Mouse (Mus musculus) midbrain, embryonic 10.5 days (tissue): Measurements from ENCODE around the gene Mmp25. TPM values are rescaled to one million over a fixed set of nuclear protein-coding genes. Genes with fewer than 3 reads are reported as not detected.

Source experiments
- DNase-seq: peaks from one replicate; pipeline ENCODE4 v3.0.0-alpha.2; 2017; ENCODE audit warnings: low spot score
- H3K27ac ChIP-seq: fragments of 300-500 bp; sonication (generic); replicated peaks from 2 replicates; pipeline ENCODE4 v1.5.1; 2016; ENCODE audit warnings: mild to moderate bottlenecking
- H3K27me3 ChIP-seq: fragments of 300-500 bp; sonication (generic); 2 replicates; pipeline ENCODE4 v1.6.1; 2016; ENCODE audit warnings: low read depth, mild to moderate bottlenecking; ENCODE audit not compliant: poor library complexity, severe bottlenecking
- H3K36me3 ChIP-seq: fragments of 300-500 bp; sonication (generic); 2 replicates; pipeline ENCODE4 v1.6.1; 2016; ENCODE audit warnings: mild to moderate bottlenecking, moderate library complexity
- H3K4me1 ChIP-seq: fragments of 300-500 bp; sonication (generic); 2 replicates; pipeline ENCODE4 v1.6.1; 2016
- H3K4me3 ChIP-seq: fragments of 300-500 bp; sonication (generic); 2 replicates; pipeline ENCODE4 v1.5.1; 2016; ENCODE audit warnings: mild to moderate bottlenecking, moderate library complexity
- H3K9me3 ChIP-seq: fragments of 300-500 bp; sonication (generic); replicated peaks from 2 replicates; pipeline ENCODE4 v1.6.1; 2016; ENCODE audit warnings: mild to moderate bottlenecking
- WGBS: fragments of 180-500 bp; shearing (Covaris S2); methylation state at CpG from one replicate; pipeline ENCODE4 v1.1.7; 2016; 5-methylcytosine and 5-hydroxymethylcytosine counted together
- polyA plus RNA-seq: library from polyadenylated mRNA; unstranded; fragments of >200 nt; fragmentation: Nextera tagmentation; extraction: Ambion mirVana; gene quantifications from 2 replicates; pipeline ENCODE4 v1.2.1, GENCODE M21; 2016

Mmp25 gene
- polyA plus RNA-seq, 1 experiment from 2014 or later: 0.89 TPM

DNA sequence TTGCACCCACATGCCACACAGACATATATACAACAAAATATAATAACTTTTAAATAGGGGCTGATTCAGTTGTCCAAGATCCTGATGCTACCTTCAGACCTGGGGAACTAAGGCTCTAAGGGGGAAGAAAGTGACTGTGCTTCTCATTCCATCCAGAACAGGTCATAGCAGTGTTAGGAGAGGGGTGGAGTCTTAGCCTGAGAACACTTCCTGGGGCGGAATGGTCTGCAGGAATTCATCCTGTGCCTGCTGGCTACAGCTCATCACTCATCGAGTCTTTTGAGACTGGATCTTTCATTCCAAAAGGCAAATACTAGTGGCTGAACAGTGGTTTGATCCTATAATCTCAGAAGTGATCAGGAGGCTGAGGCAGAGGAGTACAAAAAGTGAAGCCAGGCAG lies 57.8 kb downstream of the Mmp25 start:
- WGBS: 73% methylated on average over 2 of the region's 2 CpGs
- DNase-seq: no peak

DNA sequence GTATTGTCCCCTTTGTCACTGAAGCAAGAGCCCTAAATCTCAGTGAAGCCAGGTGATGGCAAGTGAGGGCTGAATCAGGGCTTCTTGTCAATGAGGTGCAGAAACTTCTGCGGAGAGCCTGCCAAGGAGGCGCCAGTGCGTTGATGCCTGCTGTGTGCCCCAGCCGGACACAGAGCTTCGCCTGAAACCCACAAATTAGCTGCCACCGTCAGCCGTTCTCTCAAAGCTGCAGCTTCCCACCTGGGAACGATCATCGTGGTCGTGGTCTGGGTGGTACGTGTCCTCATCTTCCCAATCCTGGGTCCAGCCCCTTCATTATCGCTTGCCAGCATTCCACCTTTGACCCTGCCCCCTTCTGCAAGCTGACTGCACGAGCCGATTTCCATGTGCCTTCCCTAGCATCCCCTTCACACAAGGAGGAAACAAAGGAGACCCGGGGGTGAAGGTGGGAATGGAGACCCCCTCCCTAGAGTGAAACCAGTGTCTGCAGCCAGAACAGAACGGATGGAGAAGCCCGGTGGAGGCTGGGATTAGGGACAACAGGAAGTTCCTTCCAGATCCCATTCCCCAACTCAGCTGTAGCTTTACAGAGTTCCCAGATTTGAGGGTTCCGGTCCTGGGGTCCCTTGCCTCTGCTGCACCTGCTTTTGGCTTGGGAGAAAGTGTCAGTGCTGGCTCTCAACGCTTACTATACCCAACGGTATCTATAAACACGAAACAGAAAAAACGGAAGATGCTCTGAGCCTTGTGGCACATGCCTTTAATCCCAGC lies 59.2 kb downstream of the Mmp25 start:
- Histone ChIP-seq H3K27me3 (no peaks in the 10 kb centered on the region), H3K27ac (peak overlapping the region; percentile 88)
- under 1% methylated on average over 22 of the region's 22 CpGs for WGBS

More for the DNA sequence above, 57.8 kb downstream of the Mmp25 start:
- Histone ChIP-seq H3K4me1 (peaks cover 34% of the 10 kb centered on the region), H3K27ac (no peak overlapping the region), H3K27me3 (no peaks in the 10 kb centered on the region), H3K36me3 (peaks cover 21% of the 10 kb centered on the region), H3K9me3 (no peaks in the 10 kb centered on the region), H3K4me3 (no peak overlapping the region)

DNA sequence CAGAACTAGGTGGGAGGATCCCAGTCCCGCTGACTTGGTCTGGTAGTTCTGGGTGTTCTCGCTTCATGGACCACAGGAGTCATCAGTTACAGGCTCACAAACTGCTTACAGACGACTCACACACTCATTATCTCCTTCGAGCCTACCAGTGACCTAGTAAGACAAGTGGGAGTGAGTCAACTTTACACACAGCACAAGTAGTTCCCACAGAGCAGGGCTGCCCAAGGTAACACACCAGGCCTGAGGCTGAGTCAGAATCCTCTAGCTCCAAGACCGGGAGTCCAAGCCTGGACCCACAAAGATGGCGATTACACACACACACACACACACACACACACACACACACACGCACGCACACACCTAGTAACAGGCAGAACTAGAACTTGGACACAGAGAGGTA lies 60.3 kb downstream of the Mmp25 start:
- no peaks in the 10 kb centered on the region for H3K27me3 ChIP-seq
- H3K4me3 ChIP-seq: peak overlapping the region; percentile 83
- no peak overlapping the region for H3K27ac ChIP-seq
- no peaks in the 10 kb centered on the region for H3K9me3 ChIP-seq
- 93% methylated on average over 8 of the region's 8 CpGs for WGBS
- peaks cover 32% of the 10 kb centered on the region for H3K4me1 ChIP-seq
- DNase-seq: no peak
- H3K36me3 ChIP-seq: peaks cover 44% of the 10 kb centered on the region

More for the DNA sequence above, 59.2 kb downstream of the Mmp25 start:
- Histone ChIP-seq H3K9me3 (no peaks in the 10 kb centered on the region), H3K36me3 (peaks cover 33% of the 10 kb centered on the region), H3K4me3 (peak overlapping the region; percentile 83), H3K4me1 (peaks cover 32% of the 10 kb centered on the region)
- DNase-seq: peak; percentile 73

Other genes with a start within 250 kb of the Mmp25 start
- not detected in 2 replicates for gene Vmn2r117, start 165.6 kb downstream of the Mmp25 start, polyA plus RNA-seq
- gene Zfp213, start 81.0 kb downstream of the Mmp25 start, polyA plus RNA-seq: 27.5 and 28.7 TPM in 2 replicates
- gene Zfp13, start 45.8 kb downstream of the Mmp25 start, polyA plus RNA-seq: 19.8 and 25.7 TPM in 2 replicates
- gene Zscan10, start 44.4 kb downstream of the Mmp25 start, polyA plus RNA-seq: 0.12 and 0.19 TPM in 2 replicates
- 0.32 TPM in 1 of 2 replicates, not detected in the other for gene Bicdl2, start 15.2 kb upstream of the Mmp25 start, polyA plus RNA-seq
- 29.5 and 36.4 TPM in 2 replicates for gene Hcfc1r1, start 28.3 kb upstream of the Mmp25 start, polyA plus RNA-seq
- gene Thoc6, start 28.6 kb upstream of the Mmp25 start, polyA plus RNA-seq: 74.2 and 77.3 TPM in 2 replicates
- 3.2 and 3.8 TPM in 2 replicates for gene Tnfrsf12a, start 32.2 kb upstream of the Mmp25 start, polyA plus RNA-seq
- gene Cldn6, start 34.0 kb upstream of the Mmp25 start, polyA plus RNA-seq: 3.5 and 10.1 TPM in 2 replicates
- 1.5 and 3.1 TPM in 2 replicates for gene Cldn9, start 38.7 kb upstream of the Mmp25 start, polyA plus RNA-seq
- not detected in 2 replicates for gene 1520401A03Rik, start 77.5 kb upstream of the Mmp25 start, polyA plus RNA-seq
- gene Pkmyt1, start 81.1 kb upstream of the Mmp25 start, polyA plus RNA-seq: 58.5 and 59.7 TPM in 2 replicates
- gene Paqr4, start 95.6 kb upstream of the Mmp25 start, polyA plus RNA-seq: 27.6 and 36.2 TPM in 2 replicates
- gene Kremen2, start 100.6 kb upstream of the Mmp25 start, polyA plus RNA-seq: 1.7 and 2.3 TPM in 2 replicates
- gene Flywch1, start 126.3 kb upstream of the Mmp25 start, polyA plus RNA-seq: 187 and 202 TPM in 2 replicates
- gene Flywch2, start 140.8 kb upstream of the Mmp25 start, polyA plus RNA-seq: 19.5 and 23.4 TPM in 2 replicates
- 509 and 515 TPM in 2 replicates for gene Srrm2, start 145.3 kb upstream of the Mmp25 start, polyA plus RNA-seq
- 1,078 TPM in 2 replicates for gene Elob, start 183.9 kb upstream of the Mmp25 start, polyA plus RNA-seq
- gene Prss33, start 190.8 kb upstream of the Mmp25 start, polyA plus RNA-seq: 0.28 and 0.52 TPM in 2 replicates
- gene Prss32, start 198.6 kb upstream of the Mmp25 start, polyA plus RNA-seq: not detected in 2 replicates
- 1.7 and 2.3 TPM in 2 replicates for gene Prss41, start 198.9 kb upstream of the Mmp25 start, polyA plus RNA-seq
- not detected in 2 replicates for gene Prss21, start 222.8 kb upstream of the Mmp25 start, polyA plus RNA-seq
- gene Dcpp1, start 235.6 kb upstream of the Mmp25 start, polyA plus RNA-seq: not detected in 2 replicates
- gene Dcpp2, start 235.6 kb upstream of the Mmp25 start, polyA plus RNA-seq: not detected in 2 replicates